Comparison of ENCODE assay signal across 8 mouse cellular contexts in the genomic region with DNA sequence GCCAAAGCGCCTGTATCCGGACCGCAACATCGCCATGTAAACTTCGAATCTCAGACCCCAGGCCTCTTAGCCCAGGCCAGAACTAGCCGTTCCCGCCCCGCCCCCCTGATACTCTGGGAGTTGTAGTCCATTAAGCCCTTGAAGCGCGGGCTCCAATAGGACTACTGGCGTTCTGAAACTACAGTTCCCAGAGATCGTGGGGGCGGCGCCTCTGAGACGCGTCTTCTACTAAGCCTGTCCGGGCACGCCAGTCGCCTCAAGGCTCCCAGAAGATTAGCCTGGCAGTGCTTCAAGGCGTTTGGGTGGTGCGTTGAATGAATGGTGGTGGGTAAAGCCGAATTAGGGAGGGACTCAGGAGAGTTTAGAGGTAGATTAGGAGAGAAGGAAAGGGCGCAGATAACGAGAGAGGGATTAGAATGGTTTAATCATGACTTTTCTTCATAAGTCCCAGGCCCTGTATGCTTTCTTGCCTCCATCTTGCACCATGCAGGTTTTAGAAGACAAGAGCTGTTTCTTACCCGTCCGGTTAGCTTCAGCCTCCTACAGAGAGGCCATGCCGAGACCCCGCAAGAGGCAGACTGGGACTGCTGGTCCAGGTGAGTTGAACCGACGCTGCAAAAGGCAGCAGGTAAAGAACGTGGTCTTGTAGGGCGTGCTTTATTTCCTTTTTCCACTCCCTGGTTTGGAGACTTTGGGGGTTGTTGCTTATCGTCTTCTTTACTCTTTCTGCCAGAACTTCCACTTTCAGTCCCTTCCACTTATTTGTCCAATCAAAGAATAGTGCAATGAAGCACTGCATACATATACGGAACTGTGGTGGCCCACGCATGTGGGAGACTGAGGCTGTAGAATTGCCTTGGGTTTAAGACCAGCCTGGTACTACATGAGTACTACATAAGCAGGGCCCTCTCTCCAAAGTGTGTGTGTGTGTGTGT. TPM values are rescaled to one million over a fixed set of nuclear protein-coding genes. Genes with fewer than 3 reads are reported as not detected.
DNase-seq lines count a peak whose midpoint lies in the region; ATAC-seq and TF ChIP-seq lines count a peak whose summit lies in the region.

TSS of gene Acad8 (minus strand) at position 106 of the 935 bp plus-strand sequence.
TSS of gene Thyn1 (plus strand) at position 250 of the 935 bp plus-strand sequence.

- H3K27ac ChIP-seq in ES-Bruce4 (ENCODE audit: insufficient read depth, low read length), result peak within 1 kb of the TSS; percentile 62
- peak within 1 kb of the TSS; percentile 54; the same call in 1 of the 2 replicates for H3K27ac ChIP-seq in forebrain, embryonic 13.5 days
- H3K27ac ChIP-seq in liver, postnatal 0 days (ENCODE audit: low read depth), result peak within 1 kb of the TSS; percentile 81
- H3K27ac ChIP-seq in neural tube, embryonic 14.5 days (ENCODE audit: low read depth, low read length), result peak within 1 kb of the TSS; percentile 64

- peak within 1 kb of the TSS; percentile 96 for H3K9ac ChIP-seq in ES-Bruce4 (ENCODE audit: low read depth, poor library complexity, severe bottlenecking)
- peak within 1 kb of the TSS; percentile 87 for H3K9ac ChIP-seq in forebrain, embryonic 13.5 days
- peak within 1 kb of the TSS; percentile 82 for H3K9ac ChIP-seq in liver, postnatal 0 days (replicated peaks)
- H3K9ac ChIP-seq in neural tube, embryonic 14.5 days (replicated peaks; ENCODE audit: low read depth, low read length), result peak within 1 kb of the TSS; percentile 74

- peak; percentile 100 for ATAC-seq in cerebellum, adult (ENCODE audit: insufficient number of reproducible peaks, low FRiP score, low TSS enrichment)
- peak; percentile 100 for ATAC-seq in forebrain, embryonic 13.5 days
- ATAC-seq in liver, postnatal 0 days, result peak; percentile 100
- ATAC-seq in neural tube, embryonic 14.5 days (ENCODE audit: low read depth), result peak; percentile 100

- no peak for TF ChIP-seq CTCF in ES-Bruce4 (IDR thresholded peaks at IDR 0.05; ENCODE audit: low read depth, low read length)
- no peak for TF ChIP-seq CTCF in liver, postnatal 0 days (IDR thresholded peaks at IDR 0.05; ENCODE audit: low read depth)

- peak; percentile 97 for DNase-seq in heart, postnatal 10 days
- peak; percentile 88 for DNase-seq in large intestine, adult 2 months (ENCODE audit: low read depth, low spot score)
- peak; percentile 95 for DNase-seq in liver, postnatal 0 days
- peak; percentile 98 for DNase-seq in testis, postnatal 10 days (ENCODE audit: low spot score)

- H3K27me3 ChIP-seq in ES-Bruce4 (ENCODE audit: control insufficient read depth, insufficient read depth, low read length, poor library complexity, severe bottlenecking), result no peaks in the 10 kb centered on the region
- no peaks in the 10 kb centered on the region for H3K27me3 ChIP-seq in forebrain, embryonic 13.5 days
- no peaks in the 10 kb centered on the region for H3K27me3 ChIP-seq in liver, postnatal 0 days (ENCODE audit: insufficient read depth, low read length)
- H3K27me3 ChIP-seq in neural tube, embryonic 14.5 days (ENCODE audit: control insufficient read depth, insufficient read depth, low read length), result no peaks in the 10 kb centered on the region

- peak within 1 kb of the TSS; percentile 99 for H3K4me3 ChIP-seq in ES-Bruce4 (ENCODE audit: low read depth, low read length)
- H3K4me3 ChIP-seq in forebrain, embryonic 13.5 days, result peak within 1 kb of the TSS; percentile 65
- H3K4me3 ChIP-seq in liver, postnatal 0 days (ENCODE audit: low read depth, low read length), result peak within 1 kb of the TSS; percentile 78
- peak within 1 kb of the TSS; percentile 69 for H3K4me3 ChIP-seq in neural tube, embryonic 14.5 days (ENCODE audit: low read depth, low read length)

- TF ChIP-seq EP300 in ES-Bruce4 (IDR thresholded peaks at IDR 0.05; ENCODE audit: insufficient read depth, low read depth, low read length), result no peak
- no peak for TF ChIP-seq EP300 in liver, postnatal 0 days (IDR thresholded peaks at IDR 0.05; ENCODE audit: low read depth)

- WGBS in forebrain, embryonic 13.5 days, result 1% methylated on average over 35 of the region's 35 CpGs
- WGBS in large intestine, adult 2 months, result 1% methylated on average over 35 of the region's 35 CpGs
- under 1% methylated on average over 35 of the region's 35 CpGs for WGBS in liver, postnatal 0 days (ENCODE audit: insufficient replicate concordance)
- 1% methylated on average over 35 of the region's 35 CpGs for WGBS in neural tube, embryonic 14.5 days

- intact Hi-C loops in heart, postnatal 10 days (cut with DNase I), result no loop called here

- H3K4me1 ChIP-seq in ES-Bruce4 (ENCODE audit: control insufficient read depth, insufficient read depth, low read length), result peaks cover 3% of the 10 kb centered on the region
- peaks cover 24% of the 10 kb centered on the region for H3K4me1 ChIP-seq in forebrain, embryonic 13.5 days
- peaks cover 24% of the 10 kb centered on the region for H3K4me1 ChIP-seq in liver, postnatal 0 days (ENCODE audit: insufficient read depth)
- peaks cover 10% of the 10 kb centered on the region; the same call in 1 of the 2 replicates for H3K4me1 ChIP-seq in neural tube, embryonic 14.5 days (ENCODE audit: control insufficient read depth, insufficient read depth, low read length)

- no peaks in the 10 kb centered on the region for H3K9me3 ChIP-seq in ES-Bruce4 (replicated peaks; ENCODE audit: control insufficient read depth, insufficient read depth, low read length, poor library complexity, severe bottlenecking)
- no peaks in the 10 kb centered on the region for H3K9me3 ChIP-seq in forebrain, embryonic 13.5 days (replicated peaks)
- no peaks in the 10 kb centered on the region for H3K9me3 ChIP-seq in liver, postnatal 0 days (ENCODE audit: low read length)
- H3K9me3 ChIP-seq in neural tube, embryonic 14.5 days (ENCODE audit: control insufficient read depth, low read length), result no peaks in the 10 kb centered on the region

- H3K4me2 ChIP-seq in forebrain, embryonic 13.5 days, result peak within 1 kb of the TSS; percentile 88
- peak within 1 kb of the TSS; percentile 98 for H3K4me2 ChIP-seq in liver, postnatal 0 days (ENCODE audit: low read depth, low read length)
- H3K4me2 ChIP-seq in neural tube, embryonic 14.5 days (ENCODE audit: low read depth, low read length), result peak within 1 kb of the TSS; percentile 71

- peaks cover 30% of the 10 kb centered on the region for H3K36me3 ChIP-seq in ES-Bruce4 (ENCODE audit: control insufficient read depth, insufficient read depth, low read length, poor library complexity, severe bottlenecking)
- H3K36me3 ChIP-seq in forebrain, embryonic 13.5 days (ENCODE audit: poor library complexity, severe bottlenecking), result peaks cover 22% of the 10 kb centered on the region
- peaks cover 12% of the 10 kb centered on the region for H3K36me3 ChIP-seq in liver, postnatal 0 days (replicated peaks; ENCODE audit: insufficient read depth, low read length)
- H3K36me3 ChIP-seq in neural tube, embryonic 14.5 days (ENCODE audit: control insufficient read depth, insufficient read depth, low read length), result peaks cover 6% of the 10 kb centered on the region

- peak; percentile 47 for TF ChIP-seq POLR2A in ES-Bruce4 (IDR thresholded peaks at IDR 0.05; ENCODE audit: insufficient read depth, low read length)

RNA-seq across cellular contexts. Expression of gene Acad8, which starts in this region (rescaled TPM):
- polyA plus RNA-seq in ES-Bruce4 (2011; ENCODE audit: insufficient read depth, insufficient read length, low read depth, missing spikeins), result 32.7 and 35.5 TPM in 2 replicates
- polyA plus RNA-seq in forebrain, embryonic 13.5 days (2015; fragmentation: Nextera tagmentation; extraction: Ambion mirVana), result 38.2 and 47.5 TPM in 2 replicates
- 10 to 100 TPM; 52.3 to 54.0 TPM for total RNA-seq in heart, postnatal 10 days (2021)
- polyA plus RNA-seq in large intestine, adult 2 months (2012; rRNA removed), result 15.7 and 22.2 TPM in 2 replicates
- polyA plus RNA-seq in liver, postnatal 0 days (2015; fragmentation: Nextera tagmentation; extraction: Ambion mirVana), result 16.5 and 19.3 TPM in 2 replicates
- 27.4 and 30.9 TPM in 2 replicates for polyA plus RNA-seq in neural tube, embryonic 14.5 days (2014; fragmentation: Nextera tagmentation; extraction: Ambion mirVana)

RNA-seq across cellular contexts. Expression of gene Thyn1, which starts in this region (rescaled TPM):
- 237 and 243 TPM in 2 replicates for polyA plus RNA-seq in ES-Bruce4 (2011; ENCODE audit: insufficient read depth, insufficient read length, low read depth, missing spikeins)
- 154 and 156 TPM in 2 replicates for polyA plus RNA-seq in forebrain, embryonic 13.5 days (2015; fragmentation: Nextera tagmentation; extraction: Ambion mirVana)
- total RNA-seq in heart, postnatal 10 days (2021), result 10 to 100 TPM; 29.0 to 32.7 TPM
- 13.5 and 14.6 TPM in 2 replicates for polyA plus RNA-seq in large intestine, adult 2 months (2012; rRNA removed)
- polyA plus RNA-seq in liver, postnatal 0 days (2015; fragmentation: Nextera tagmentation; extraction: Ambion mirVana), result 34.4 and 35.6 TPM in 2 replicates
- polyA plus RNA-seq in neural tube, embryonic 14.5 days (2014; fragmentation: Nextera tagmentation; extraction: Ambion mirVana), result 136 and 145 TPM in 2 replicates

Comparison
In these comparisons a context has a peak if more than half of its experiments do, and no peak if none do; other contexts are left out.
1. Peak in every context shown above with its lines: DNase-seq, ATAC-seq, H3K4me3 ChIP-seq and H3K27ac ChIP-seq.